Mouse (Mus musculus) central nervous system, embryonic 11.5 days (tissue): ENCODE data around the gene Slc9a4. TPM values are rescaled to one million over a fixed set of nuclear protein-coding genes. Genes with fewer than 3 reads are reported as not detected.

Source experiments
- polyA plus RNA-seq: library from polyadenylated mRNA; depleted of rRNA; stranded (reverse); fragments of >200 nt; gene quantifications from 2 replicates; pipeline ENCODE4 v1.2.3, GENCODE M21; 2012; rRNA removed

Gene Slc9a4
- not detected in 2 replicates for polyA plus RNA-seq

GRCm38 (mm10) chr1:40579784-40580183, at the start of gene Slc9a4:
Gene Slc9a4 (plus strand): TSS chr1:40580081.

Other genes with a start within 250 kb of the Slc9a4 start
- gene Il1rl1, start 150.5 kb upstream of the Slc9a4 start, polyA plus RNA-seq = 0.16 and 0.40 TPM in 2 replicates
- 0.01 and 0.02 TPM in 2 replicates for gene Il18r1, start 114.5 kb upstream of the Slc9a4 start, polyA plus RNA-seq
- gene Il18rap, start 64.7 kb upstream of the Slc9a4 start, polyA plus RNA-seq = 0.48 and 0.55 TPM in 2 replicates
- 0.05 and 0.09 TPM in 2 replicates for gene Slc9a2, start 100.5 kb downstream of the Slc9a4 start, polyA plus RNA-seq
- 1.1 and 1.8 TPM in 2 replicates for gene Mfsd9, start 210.6 kb downstream of the Slc9a4 start, polyA plus RNA-seq
- gene Tmem182, start 225.5 kb downstream of the Slc9a4 start, polyA plus RNA-seq = 0.18 and 0.65 TPM in 2 replicates